Comparison of ENCODE assay signal across 10 mouse cellular contexts in genomic region chr16:92632115-92632763, GRCm38 (mm10).
DNase-seq lines count a peak whose midpoint lies in the region; ATAC-seq lines count a peak whose summit lies in the region.
"Had no signal": no experiment of that assay in that cellular context is flagged by ENCODE, and none has a peak within 500 bp of the region (broad histone marks: within the 10 kb centered on the region; RNA-seq: fewer than 3 reads in every experiment).

No protein-coding gene starts in this region.

- H3K9ac ChIP-seq in heart, embryonic 12.5 days = peak overlapping the region; percentile 37; the same call in 1 of the 2 replicates
- no peak overlapping the region for H3K9ac ChIP-seq in limb, embryonic 12.5 days (replicated peaks)

- intact Hi-C loops in left cerebral cortex, postnatal 4 days (cut with DNase I) = no loop called here

- H3K4me3 ChIP-seq in heart, embryonic 12.5 days = peak overlapping the region; percentile 26
- no peak overlapping the region for H3K4me3 ChIP-seq in limb, embryonic 12.5 days (replicated peaks)
- H3K4me3 ChIP-seq: megakaryocyte, embryonic 14.5 days had no signal

- DNase-seq in left cerebral cortex, postnatal 4 days = peak; percentile 14
- no peak for DNase-seq in left cerebral cortex, adult 18-20 months (ENCODE audit: low spot score in 2 of 2)
- peak; percentile 39 for DNase-seq in retina, postnatal 1 day
- DNase-seq in spleen, adult 18-20 months = no peak
- DNase-seq in yolk sac, embryonic 10.5 days (ENCODE audit: low spot score) = no peak
- DNase-seq: right cerebral cortex, postnatal 14 days had no signal

- H3K4me2 ChIP-seq in heart, embryonic 12.5 days = peak overlapping the region; percentile 59
- no peak overlapping the region for H3K4me2 ChIP-seq in limb, embryonic 12.5 days

- no peaks in the 10 kb centered on the region for H3K9me3 ChIP-seq in heart, embryonic 12.5 days (replicated peaks)
- H3K9me3 ChIP-seq in limb, embryonic 12.5 days = no peaks in the 10 kb centered on the region
- H3K9me3 ChIP-seq: G1E; megakaryocyte, embryonic 14.5 days had no signal

- peaks cover 33% of the 10 kb centered on the region for H3K27me3 ChIP-seq in heart, embryonic 12.5 days (replicated peaks)
- H3K27me3 ChIP-seq in limb, embryonic 12.5 days = no peaks in the 10 kb centered on the region
- H3K27me3 ChIP-seq: megakaryocyte, embryonic 14.5 days had no signal

- 10% methylated on average over 11 of the region's 11 CpGs for WGBS in heart, embryonic 12.5 days
- WGBS in limb, embryonic 12.5 days = 13% methylated on average over 11 of the region's 11 CpGs

- H3K36me3 ChIP-seq in heart, embryonic 12.5 days = no peaks in the 10 kb centered on the region
- H3K36me3 ChIP-seq in limb, embryonic 12.5 days = no peaks in the 10 kb centered on the region

- ATAC-seq in heart, embryonic 12.5 days (ENCODE audit: insufficient number of reproducible peaks, low FRiP score) = peak; percentile 77
- ATAC-seq in limb, embryonic 12.5 days (ENCODE audit: insufficient number of reproducible peaks, insufficient read depth, low FRiP score, low TSS enrichment, low read depth) = no peak

- H3K27ac ChIP-seq in heart, embryonic 12.5 days (ENCODE audit: poor library complexity, severe bottlenecking) = 0 out of 2 replicates have a peak overlapping the region, but pooled peaks have one; percentile 6
- H3K27ac ChIP-seq in limb, embryonic 12.5 days = peak overlapping the region; percentile 56

- H3K4me1 ChIP-seq in heart, embryonic 12.5 days (replicated peaks) = peaks cover 18% of the 10 kb centered on the region
- peaks cover 43% of the 10 kb centered on the region for H3K4me1 ChIP-seq in limb, embryonic 12.5 days (replicated peaks)

Comparison
In these comparisons a context has a peak if more than half of its experiments do, and no peak if none do; other contexts are left out.
1. DNase-seq: peak in left cerebral cortex, postnatal 4 days (single experiment) and retina, postnatal 1 day (single experiment); none in left cerebral cortex, adult 18-20 months (0 of 2), spleen, adult 18-20 months (0 of 2) and yolk sac, embryonic 10.5 days (single experiment).